Mouse (Mus musculus) G1E-ER4 (cell line): Measurements from ENCODE around the gene Shisal1. TPM values are rescaled to one million over a fixed set of nuclear protein-coding genes. Genes with fewer than 3 reads are reported as not detected.

Source experiments
- GATA1 ChIP-seq: IDR thresholded peaks from one replicate; pipeline ENCODE4 v1.8.0; 2012; ENCODE audit warnings: low read length, inconsistent platforms
- polyA plus RNA-seq: library from polyadenylated mRNA; stranded (reverse); fragments of >175 nt; gene quantifications from 2 replicates; pipeline ENCODE4 v1.2.3, GENCODE M21; 2012

Shisal1 gene
- polyA plus RNA-seq, 1 experiment: not detected

GRCm38 (mm10) chr15:84355081-84355480 is 91.8 kb downstream of the Shisal1 start:
- TF ChIP-seq GATA1: no peak

- TF ChIP-seq GATA1: no peak
Observed at GRCm38 (mm10) chr15:84351915-84352844, 94.7 kb downstream of the Shisal1 start.

GRCm38 (mm10) chr15:84351342-84351741 is 95.6 kb downstream of the Shisal1 start:
- TF ChIP-seq GATA1: no peak

GRCm38 (mm10) chr15:84349915-84350738 is 96.8 kb downstream of the Shisal1 start:
- TF ChIP-seq GATA1: no peak

- no peak for TF ChIP-seq GATA1
Observed at GRCm38 (mm10) chr15:84348769-84349168, 98.1 kb downstream of the Shisal1 start.

- TF ChIP-seq GATA1: no peak
Observed at GRCm38 (mm10) chr15:84340926-84341325, 106.0 kb downstream of the Shisal1 start.

GRCm38 (mm10) chr15:84337599-84337998 is 109.3 kb downstream of the Shisal1 start:
- TF ChIP-seq GATA1: no peak

- no peak for TF ChIP-seq GATA1
Observed at GRCm38 (mm10) chr15:84336281-84336817, 110.5 kb downstream of the Shisal1 start.

GRCm38 (mm10) chr15:84331066-84331612 is 115.8 kb downstream of the Shisal1 start:
- TF ChIP-seq GATA1: no peak

- no peak for TF ChIP-seq GATA1
Observed at GRCm38 (mm10) chr15:84329940-84330339, 117.0 kb downstream of the Shisal1 start.

Other genes with a start within 250 kb of the Shisal1 start
- 0.02 TPM in 1 of 2 replicates, not detected in the other for gene Parvb, start 215.1 kb downstream of the Shisal1 start, polyA plus RNA-seq
- gene Parvg, start 123.1 kb downstream of the Shisal1 start, polyA plus RNA-seq: not detected in 2 replicates
- gene Rtl6, start 110.7 kb upstream of the Shisal1 start, polyA plus RNA-seq: not detected in 2 replicates
- not detected in 2 replicates for gene Prr5, start 222.5 kb upstream of the Shisal1 start, polyA plus RNA-seq